Mouse (Mus musculus) MEL (cell line): Measurements from ENCODE around the gene Btnl2. TPM values are rescaled to one million over a fixed set of nuclear protein-coding genes. Genes with fewer than 3 reads are reported as not detected.

ENCODE experiments used
- DNase-seq: peaks from one replicate; pipeline ENCODE4 v3.0.0; 2011; ENCODE audit warnings: low read depth, low spot score
- H3K27ac ChIP-seq: 2 replicates; pipeline ENCODE4 v1.5.1; 2012; ENCODE audit warnings: low read depth, mild to moderate bottlenecking, control low read depth, low read length, moderate library complexity; ENCODE audit not compliant: control insufficient read depth
- H3K27me3 ChIP-seq, 2 experiments: fragments of 150-350 bp in 1 of 2; sonication (generic) in 1 of 2; 2 replicates each; pipeline ENCODE4 v1.6.1; 2012; ENCODE audit warnings: low read length in 2 of 2, mild to moderate bottlenecking in 2 of 2, improper control_type of control experiment in 1 of 2, moderate library complexity in 1 of 2; ENCODE audit not compliant: insufficient read depth in 2 of 2, control insufficient read depth in 1 of 2
- H3K36me3 ChIP-seq, 2 experiments: 2 replicates each; pipeline ENCODE4 v1.6.1; 2012 to 2014; ENCODE audit warnings: low read length in 2 of 2, improper control_type of control experiment in 1 of 2, inconsistent platforms in 1 of 2, mild to moderate bottlenecking in 1 of 2; ENCODE audit not compliant: insufficient read depth in 2 of 2, control insufficient read depth in 1 of 2
- H3K4me1 ChIP-seq, 2 experiments: fragments of 150-350 bp in 1 of 2; sonication (generic) in 1 of 2; 2 replicates each; pipeline ENCODE4 v1.6.1; 2012; ENCODE audit warnings: low read length in 2 of 2, improper control_type of control experiment in 1 of 2, mild to moderate bottlenecking in 1 of 2; ENCODE audit not compliant: insufficient read depth in 2 of 2, control insufficient read depth in 1 of 2
- H3K4me3 ChIP-seq, 2 experiments: fragments of 150-350 bp in 1 of 2; sonication (generic) in 1 of 2; 2 replicates each; pipeline ENCODE4 v1.5.1; 2012; ENCODE audit warnings: low read depth in 2 of 2, low read length in 2 of 2, mild to moderate bottlenecking in 2 of 2, moderate library complexity in 2 of 2, control low read depth in 1 of 2, improper control_type of control experiment in 1 of 2; ENCODE audit not compliant: control insufficient read depth in 1 of 2, insufficient read depth in 1 of 2
- H3K79me2 ChIP-seq: 2 replicates; pipeline ENCODE4 v1.6.1; 2012; ENCODE audit warnings: mild to moderate bottlenecking, low read length, moderate library complexity; ENCODE audit not compliant: control insufficient read depth, poor library complexity, insufficient read depth
- H3K9ac ChIP-seq: 2 replicates; pipeline ENCODE4 v1.6.1; 2012; ENCODE audit warnings: low read depth, mild to moderate bottlenecking, control low read depth, low read length, moderate library complexity; ENCODE audit not compliant: control insufficient read depth, poor library complexity, severe bottlenecking
- H3K9me3 ChIP-seq: fragments of 150-350 bp; sonication (generic); replicated peaks from 2 replicates; pipeline ENCODE4 v1.6.1; 2012; ENCODE audit warnings: mild to moderate bottlenecking, low read length, improper control_type of control experiment, moderate library complexity; ENCODE audit not compliant: insufficient read depth
- BHLHE40 ChIP-seq: IDR thresholded peaks from 2 replicates; pipeline ENCODE4 v1.6.1; 2012; ENCODE audit warnings: low read depth, mild to moderate bottlenecking, inconsistent platforms, low read length, improper control_type of control experiment, borderline replicate concordance
- CHD1 ChIP-seq: IDR thresholded peaks from 2 replicates; pipeline ENCODE4 v1.6.1; 2012; ENCODE audit warnings: low read depth, mild to moderate bottlenecking, inconsistent platforms, low read length, improper control_type of control experiment
- CTCF ChIP-seq, 3 experiments: IDR thresholded peaks in 2 of 3; conservative IDR thresholded peaks in 1 of 3; 2 replicates each; pipeline ENCODE4 v1.5.1; 2011 to 2012; ENCODE audit warnings: low read length in 3 of 3, low read depth in 2 of 3, mild to moderate bottlenecking in 2 of 3, improper control_type of control experiment in 1 of 3, inconsistent platforms in 1 of 3, mixed read lengths in 1 of 3, moderate library complexity in 1 of 3; ENCODE audit not compliant: control insufficient read depth in 1 of 3, insufficient read depth in 1 of 3, poor library complexity in 1 of 3, severe bottlenecking in 1 of 3
- E2F4 ChIP-seq: IDR thresholded peaks from 2 replicates; pipeline ENCODE4 v1.6.1; 2011; ENCODE audit warnings: low read depth, low read length, improper control_type of control experiment, borderline replicate concordance
- ELF1 ChIP-seq: IDR thresholded peaks from 2 replicates; pipeline ENCODE4 v1.6.1; 2014; ENCODE audit warnings: low read depth, mild to moderate bottlenecking, inconsistent platforms, low read length, improper control_type of control experiment, moderate library complexity
- EP300 ChIP-seq, 2 experiments: IDR thresholded peaks; 2 replicates each; pipeline ENCODE4 v1.6.1; 2011; ENCODE audit warnings: improper control_type of control experiment in 2 of 2, low read length in 2 of 2, low read depth in 1 of 2, mild to moderate bottlenecking in 1 of 2
- ETS1 ChIP-seq: IDR thresholded peaks from 2 replicates; pipeline ENCODE4 v1.6.1; 2012; ENCODE audit warnings: low read depth, mild to moderate bottlenecking, inconsistent platforms, low read length, improper control_type of control experiment, moderate library complexity
- GABPA ChIP-seq: IDR thresholded peaks from 2 replicates; pipeline ENCODE4 v1.6.1; 2012; ENCODE audit warnings: low read depth, mild to moderate bottlenecking, inconsistent platforms, low read length, improper control_type of control experiment, moderate library complexity
- GATA1 ChIP-seq: IDR thresholded peaks from 2 replicates; pipeline ENCODE4 v1.6.1; 2011; ENCODE audit warnings: low read depth, low read length, improper control_type of control experiment
- HCFC1 ChIP-seq: IDR thresholded peaks from 2 replicates; pipeline ENCODE4 v1.6.1; 2012; ENCODE audit warnings: low read depth, mild to moderate bottlenecking, inconsistent platforms, low read length, improper control_type of control experiment, moderate library complexity
- JUND ChIP-seq: IDR thresholded peaks from 2 replicates; pipeline ENCODE4 v1.6.1; 2011; ENCODE audit warnings: low read depth, mild to moderate bottlenecking, improper control_type of control experiment, low read length
- KAT2A ChIP-seq: conservative IDR thresholded peaks from 2 replicates; pipeline ENCODE4 v1.6.1; 2012; ENCODE audit warnings: low read depth, low read length, improper control_type of control experiment, inconsistent platforms
- MAFK ChIP-seq: IDR thresholded peaks from 2 replicates; pipeline ENCODE4 v1.6.1; 2011; ENCODE audit warnings: low read depth, mild to moderate bottlenecking, low read length, improper control_type of control experiment, borderline replicate concordance
- MAX ChIP-seq: IDR thresholded peaks from 2 replicates; pipeline ENCODE4 v1.6.1; 2011; ENCODE audit warnings: low read length, improper control_type of control experiment
- MAZ ChIP-seq: IDR thresholded peaks from 2 replicates; pipeline ENCODE4 v1.6.1; 2012; ENCODE audit warnings: low read depth, mild to moderate bottlenecking, inconsistent platforms, low read length, improper control_type of control experiment
- MYC ChIP-seq: IDR thresholded peaks from 2 replicates; pipeline ENCODE4 v1.6.1; 2011; ENCODE audit warnings: low read depth, mild to moderate bottlenecking, low read length, improper control_type of control experiment, moderate library complexity
- NELFE ChIP-seq: IDR thresholded peaks from 2 replicates; pipeline ENCODE4 v1.6.1; 2011; ENCODE audit warnings: low read depth, low read length, improper control_type of control experiment
- NRF1 ChIP-seq: IDR thresholded peaks from 2 replicates; pipeline ENCODE4 v1.6.1; 2014; ENCODE audit warnings: low read depth, mild to moderate bottlenecking, inconsistent platforms, low read length, improper control_type of control experiment, moderate library complexity; ENCODE audit not compliant: poor library complexity, insufficient read depth, severe bottlenecking
- POLR2A ChIP-seq, 2 experiments: IDR thresholded peaks; 2 replicates each; pipeline ENCODE4 v1.6.1; 2011 to 2012; ENCODE audit warnings: low read length in 2 of 2, mild to moderate bottlenecking in 2 of 2, control low read depth in 1 of 2, improper control_type of control experiment in 1 of 2, low read depth in 1 of 2, moderate library complexity in 1 of 2; ENCODE audit not compliant: control insufficient read depth in 1 of 2, insufficient read depth in 1 of 2, poor library complexity in 1 of 2
- POLR2AphosphoS2 ChIP-seq: IDR thresholded peaks from 2 replicates; pipeline ENCODE4 v1.6.1; 2011; ENCODE audit warnings: low read length, improper control_type of control experiment
- POLR2AphosphoS5 ChIP-seq: IDR thresholded peaks from 2 replicates; pipeline ENCODE4 v1.6.1; 2012; ENCODE audit warnings: low read depth, borderline replicate concordance, mild to moderate bottlenecking, inconsistent platforms, low read length, moderate library complexity, mixed read lengths
- RAD21 ChIP-seq: IDR thresholded peaks from 2 replicates; pipeline ENCODE4 v1.6.1; 2011; ENCODE audit warnings: mild to moderate bottlenecking, low read depth, low read length, improper control_type of control experiment
- RCOR1 ChIP-seq: IDR thresholded peaks from 2 replicates; pipeline ENCODE4 v1.6.1; 2012; ENCODE audit warnings: low read depth, mild to moderate bottlenecking, inconsistent platforms, low read length, improper control_type of control experiment
- SIN3A ChIP-seq: IDR thresholded peaks from 2 replicates; pipeline ENCODE4 v1.6.1; 2012; ENCODE audit warnings: low read length, improper control_type of control experiment, inconsistent platforms
- TAL1 ChIP-seq: IDR thresholded peaks from 2 replicates; pipeline ENCODE4 v1.6.1; 2012; ENCODE audit warnings: mild to moderate bottlenecking, inconsistent platforms, low read length, moderate library complexity, mixed read lengths
- TBP ChIP-seq: IDR thresholded peaks from 2 replicates; pipeline ENCODE4 v1.8.0; 2011; ENCODE audit warnings: low read depth, low read length, improper control_type of control experiment
- USF1 ChIP-seq: IDR thresholded peaks from 2 replicates; pipeline ENCODE4 v1.6.1; 2014; ENCODE audit warnings: low read depth, mild to moderate bottlenecking, inconsistent platforms, low read length, improper control_type of control experiment, moderate library complexity
- USF2 ChIP-seq, 2 experiments: IDR thresholded peaks; 2 replicates each; pipeline ENCODE4 v1.6.1; 2011 to 2012; ENCODE audit warnings: improper control_type of control experiment in 2 of 2, low read length in 2 of 2, borderline replicate concordance in 1 of 2, inconsistent platforms in 1 of 2, low read depth in 1 of 2, mild to moderate bottlenecking in 1 of 2; ENCODE audit not compliant: insufficient read depth in 1 of 2
- ZC3H11A ChIP-seq: IDR thresholded peaks from 2 replicates; pipeline ENCODE4 v1.6.1; 2012; ENCODE audit warnings: low read depth, mild to moderate bottlenecking, inconsistent platforms, low read length, improper control_type of control experiment
- ZKSCAN1 ChIP-seq: IDR thresholded peaks from 2 replicates; pipeline ENCODE4 v1.6.1; 2012; ENCODE audit warnings: low read depth, mild to moderate bottlenecking, inconsistent platforms, low read length, improper control_type of control experiment, moderate library complexity
- ZMIZ1 ChIP-seq: IDR thresholded peaks from 2 replicates; pipeline ENCODE4 v1.6.1; 2012; ENCODE audit warnings: low read depth, mild to moderate bottlenecking, inconsistent platforms, low read length, improper control_type of control experiment, moderate library complexity
- ZNF384 ChIP-seq: IDR thresholded peaks from 2 replicates; pipeline ENCODE4 v1.6.1; 2012; ENCODE audit warnings: low read depth, mild to moderate bottlenecking, inconsistent platforms, low read length, improper control_type of control experiment
- polyA plus RNA-seq, 2 experiments: library from polyadenylated mRNA; stranded (reverse) in 1 of 2; unstranded in 1 of 2; fragments of >175 nt in 1 of 2; fragments of >200 nt in 1 of 2; gene quantifications; 2 replicates each; pipeline versions ENCODE4 v1.2.1 to v1.2.4; 2012; ENCODE audit warnings: low replicate concordance in 2 of 2, low read depth in 1 of 2; ENCODE audit not compliant: insufficient read length in 2 of 2, insufficient read depth in 1 of 2, missing spikeins in 1 of 2
- total RNA-seq: library from RNA; depleted of rRNA; stranded (reverse); fragments of 300-350 nt; gene quantifications from 2 replicates; pipeline ENCODE4 v1.2.3, GENCODE M21; 2012

Gene Btnl2
- total and polyA plus RNA-seq, 3 experiments: not detected

DNA sequence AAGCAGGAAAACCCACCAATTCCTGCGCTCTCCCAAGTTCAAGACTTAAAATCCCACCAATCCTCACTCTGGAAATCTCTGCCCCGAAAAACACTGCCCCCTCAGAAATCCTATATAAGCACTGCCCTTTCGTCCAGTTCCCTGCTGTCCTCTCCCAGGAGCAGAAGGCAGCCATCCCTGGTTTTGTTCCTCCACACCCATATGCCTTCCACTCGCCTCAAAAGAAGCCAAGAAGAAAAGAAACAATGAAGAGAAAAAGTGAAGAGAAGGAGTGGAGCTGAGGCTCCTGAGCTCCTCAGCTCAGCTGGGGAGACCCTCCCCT is 44.7 kb downstream of the Btnl2 start:
- no peak for DNase-seq
- Histone ChIP-seq H3K4me1 (no peaks in the 10 kb centered on the region; a peak in 1 of 4 replicates), H3K4me3 (no peak overlapping the region), H3K9ac (no peak overlapping the region), H3K27me3 (peaks cover 6 to 7% of the 10 kb centered on the region in 2 experiments), H3K36me3 (no peaks in the 10 kb centered on the region; a peak in 1 of 4 replicates), H3K27ac (no peak overlapping the region), H3K9me3 (no peaks in the 10 kb centered on the region), H3K79me2 (no peaks in the 10 kb centered on the region; the same call in 1 of the 2 replicates)
- TF ChIP-seq USF2 (IDR thresholded peaks at IDR 0.05; ENCODE audit: borderline replicate concordance in 1 of 2, insufficient read depth in 1 of 2, low read depth in 1 of 2, low read length in 2 of 2) (no peak), POLR2A (IDR thresholded peaks at IDR 0.05; ENCODE audit: control insufficient read depth in 1 of 2, insufficient read depth in 1 of 2, low read depth in 1 of 2, low read length in 2 of 2, poor library complexity in 1 of 2) (no peak), CTCF (IDR thresholded peaks at IDR 0.05 in 2 of 3, conservative IDR thresholded peaks at IDR 0.05 in 1 of 3; ENCODE audit: control insufficient read depth in 1 of 3, insufficient read depth in 1 of 3, low read depth in 2 of 3, low read length in 3 of 3, poor library complexity in 1 of 3, severe bottlenecking in 1 of 3) (no peak), EP300 (IDR thresholded peaks at IDR 0.05; ENCODE audit: low read depth in 1 of 2, low read length in 2 of 2) (no peak), SIN3A (no peak), GABPA (no peak), E2F4 (no peak), CHD1 (no peak), MYC (no peak), TBP (no peak), KAT2A (no peak), JUND (no peak), ZC3H11A (no peak), ZKSCAN1 (no peak), TAL1 (no peak)

DNA sequence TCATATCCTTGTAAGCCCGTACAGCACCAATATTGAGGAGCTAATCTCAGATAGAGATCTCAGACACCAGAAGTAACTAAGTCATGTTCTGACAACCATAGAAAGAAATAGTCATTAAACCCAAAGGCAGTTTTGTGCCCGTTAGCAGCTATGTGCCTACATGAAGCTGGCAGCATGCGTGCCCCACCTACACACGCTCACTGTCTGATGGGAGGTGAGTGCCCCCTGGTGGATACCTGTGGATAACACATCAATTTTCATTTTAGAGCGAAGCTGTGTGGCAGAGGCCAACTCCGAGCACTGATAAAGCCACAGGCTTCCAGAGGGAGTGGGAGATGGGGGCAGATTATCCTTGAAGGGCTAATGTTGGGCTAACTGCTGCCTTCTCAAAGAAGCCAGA is 56.5 kb downstream of the Btnl2 start:
- Histone ChIP-seq H3K27me3 (peaks cover 0 to 3% of the 10 kb centered on the region in 2 experiments; a peak in 2 of 4 replicates), H3K27ac (no peak overlapping the region), H3K4me1 (no peaks in the 10 kb centered on the region), H3K4me3 (no peak overlapping the region), H3K9me3 (no peaks in the 10 kb centered on the region), H3K9ac (no peak overlapping the region), H3K79me2 (no peaks in the 10 kb centered on the region), H3K36me3 (no peaks in the 10 kb centered on the region)
- DNase-seq: peak; percentile 64
- TF ChIP-seq NRF1 (no peak), CTCF (IDR thresholded peaks at IDR 0.05 in 2 of 3, conservative IDR thresholded peaks at IDR 0.05 in 1 of 3; ENCODE audit: control insufficient read depth in 1 of 3, insufficient read depth in 1 of 3, low read depth in 2 of 3, low read length in 3 of 3, poor library complexity in 1 of 3, severe bottlenecking in 1 of 3) (peak; percentile 71 to 86 (median 83)), ZMIZ1 (no peak), ZNF384 (no peak), SIN3A (no peak), MAFK (no peak), TAL1 (no peak), RCOR1 (no peak), GABPA (no peak), GATA1 (no peak), MAX (no peak), POLR2AphosphoS2 (no peak), RAD21 (peak; percentile 78), BHLHE40 (0 out of 2 replicates have a peak, but pooled peaks have one; percentile 7), JUND (no peak), ELF1 (no peak), NELFE (no peak), HCFC1 (no peak), KAT2A (no peak), E2F4 (no peak), CHD1 (no peak), POLR2AphosphoS5 (no peak), ZC3H11A (peak; percentile 53), ETS1 (no peak), USF1 (no peak), MAZ (no peak)
